Mouse (Mus musculus) heart, adult 2 months (tissue): Measurements from ENCODE around the gene H2-Ke6.
"Not testable (repeated sequence)": the region's sequence is repeated elsewhere in the genome, so short reads cannot be mapped to it uniquely, and the experiment has no call there.

Experiments
- CTCF ChIP-seq: fragments of 200-600 bp; IDR thresholded peaks from 2 replicates; pipeline ENCODE4 v1.8.1; 2022; ENCODE audit warnings: antibody characterized with exemption, mild to moderate bottlenecking, moderate library complexity
- POLR2A ChIP-seq: fragments of 200-500 bp; IDR thresholded peaks from 2 replicates; pipeline ENCODE4 v1.6.1; 2011; ENCODE audit warnings: mild to moderate bottlenecking, low read depth, low read length, control low read depth; ENCODE audit not compliant: insufficient read depth

- TF ChIP-seq CTCF, POLR2A: not testable (repeated sequence)
These were observed 30.8 kb downstream of the H2-Ke6 start for GRCm38 (mm10) chr17:33997025-33997424.
